Mouse (Mus musculus): ENCODE results near the gene Zfp809. TPM values are rescaled to one million over a fixed set of nuclear protein-coding genes. Genes with fewer than 3 reads are reported as not detected.
A peak's percentile ranks its signal among the peaks of the same experiment; 100 is the strongest.
"Not testable (repeated sequence)": the region's sequence is repeated elsewhere in the genome, so short reads cannot be mapped to it uniquely, and the experiment has no call there.

Zfp809 gene
- polyA plus RNA-seq (2017; shearing (Covaris generic)), result 10 to 100 TPM; 42.6 to 43.0 TPM

DNA sequence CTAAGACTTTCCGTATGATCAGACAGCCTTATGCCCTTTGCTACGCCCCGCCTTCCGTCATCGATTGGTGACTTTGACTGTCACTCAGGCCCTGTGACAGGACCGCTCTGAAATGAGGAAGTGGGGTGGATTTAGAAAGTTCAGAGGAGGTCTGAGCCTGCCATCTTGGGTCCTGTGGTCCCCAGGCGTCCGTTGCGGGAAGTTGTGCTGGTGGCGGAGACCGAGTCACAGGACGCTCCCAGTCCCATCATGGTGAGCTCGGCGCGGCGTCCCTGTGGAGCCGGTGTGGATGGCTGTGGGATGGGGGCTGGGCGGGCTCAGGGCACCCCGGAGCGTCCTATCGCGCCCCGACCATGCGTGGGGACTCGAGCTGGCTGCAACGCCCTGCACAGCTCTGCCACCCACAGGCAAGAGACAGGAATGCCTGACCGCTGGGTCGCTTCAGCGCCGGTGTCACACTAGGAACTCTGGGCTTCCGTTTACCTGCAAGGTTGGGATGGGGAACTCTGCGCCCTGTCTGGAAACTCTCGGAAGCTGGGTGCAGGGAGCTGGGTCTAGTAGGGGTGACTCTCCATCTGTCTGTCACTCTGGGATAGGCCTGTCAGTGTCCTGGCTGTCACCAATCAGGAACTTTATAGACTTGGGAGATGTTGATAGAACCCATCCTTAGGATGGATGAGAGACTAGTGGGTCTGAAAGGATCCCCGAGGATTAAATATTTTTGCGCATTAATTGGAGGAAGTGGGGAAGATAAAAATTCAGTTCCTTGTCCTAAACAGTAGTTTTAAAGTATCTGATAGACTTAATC, at the start of gene Zfp809:
Gene Zfp809 (plus strand): TSS at position 134 of the 808 bp plus-strand sequence.
- peak; percentile 95 for ATAC-seq

DNA sequence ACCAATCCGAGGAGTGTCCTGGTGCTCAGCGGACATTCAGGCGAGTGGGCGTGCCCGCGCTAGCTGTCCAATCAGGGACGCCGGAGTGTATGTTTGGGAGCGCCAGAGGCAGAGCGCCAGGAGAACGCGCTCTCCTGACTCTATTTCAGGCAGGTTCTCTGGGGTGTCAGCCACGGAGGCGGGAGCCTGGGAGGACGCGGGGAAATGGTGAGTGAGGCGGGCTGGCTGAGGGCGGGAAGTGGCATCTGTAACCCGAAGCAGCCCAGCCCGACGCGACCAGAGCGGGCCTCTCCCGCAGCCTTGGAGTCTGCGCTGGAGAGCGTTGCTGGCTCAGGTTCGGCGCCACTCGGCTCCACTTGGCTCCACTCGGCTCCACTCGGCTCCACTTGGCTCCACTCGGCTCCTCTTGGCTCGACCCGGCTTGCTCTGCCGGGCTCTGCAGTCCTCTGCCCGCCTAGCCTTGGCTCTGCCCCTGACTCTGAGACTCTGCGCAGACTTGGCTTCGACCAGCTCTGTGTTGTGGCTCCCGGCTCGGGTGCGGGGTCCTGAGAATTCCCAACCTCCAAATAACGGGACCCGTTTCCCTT, 37.4 kb upstream of the Zfp809 start, which contains the start of gene Zfp872:
Gene Zfp872 (plus strand): TSS at position 66 of the 587 bp plus-strand sequence.
- ATAC-seq, result no peak

DNA sequence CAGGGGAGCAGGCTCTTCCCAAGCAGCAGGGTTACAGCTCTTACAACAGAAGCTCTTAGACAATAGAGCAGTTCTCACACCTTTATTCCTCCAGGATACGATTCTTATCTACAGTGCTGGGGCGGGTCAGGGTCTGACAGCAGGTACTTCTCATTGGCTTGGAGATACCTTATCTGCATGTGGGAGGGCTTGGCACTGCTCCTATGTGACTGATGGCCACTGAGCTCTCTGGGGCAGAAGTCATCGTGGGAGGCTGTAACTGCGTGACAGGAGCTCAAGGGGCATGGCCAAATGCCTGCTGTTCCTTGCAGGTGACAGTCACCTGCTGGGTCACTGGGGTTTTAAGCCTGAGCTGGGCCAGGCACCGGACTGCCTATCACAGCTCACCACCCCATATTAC, 29.1 kb upstream of the Zfp809 start:
- no peak for ATAC-seq

DNA sequence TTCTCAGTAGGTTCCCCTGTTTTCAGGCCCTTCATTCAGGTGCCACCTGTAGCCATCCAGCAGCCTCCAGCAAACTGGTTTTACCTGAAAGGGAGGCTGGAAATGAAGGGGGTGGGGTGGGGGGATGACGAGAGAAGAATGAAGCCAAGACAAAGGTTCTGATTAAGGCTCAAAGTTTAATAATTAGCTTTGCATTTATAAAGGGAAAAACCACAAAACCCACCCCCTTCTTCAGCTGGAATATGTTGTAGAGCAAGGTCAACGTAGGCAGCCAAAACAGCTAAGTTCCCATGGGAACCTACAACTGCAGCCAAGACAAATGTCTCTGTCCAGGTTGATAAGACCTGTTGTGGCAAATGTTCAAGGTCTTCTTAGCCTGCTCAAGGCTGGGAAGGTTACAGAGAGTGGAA, 11.7 kb upstream of the Zfp809 start:
- no peak for ATAC-seq

DNA sequence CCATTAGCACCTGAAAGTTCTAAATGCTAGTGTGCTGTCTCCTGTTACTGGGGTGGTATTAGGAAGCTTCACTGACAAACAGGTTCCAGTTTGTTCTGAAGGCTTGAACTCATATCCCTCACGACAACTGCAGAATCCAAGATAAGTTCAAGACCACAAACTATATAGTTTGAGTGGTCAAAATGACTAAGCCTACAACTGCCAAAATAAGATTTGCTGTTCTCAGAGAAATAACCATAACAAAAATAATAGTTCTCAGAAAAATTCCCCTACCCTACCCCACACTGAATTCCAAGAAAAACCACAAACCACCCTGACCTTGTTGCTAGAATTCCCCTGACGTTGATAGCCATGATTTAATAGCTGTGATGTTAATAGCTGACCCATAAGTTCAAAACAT, 11.0 kb upstream of the Zfp809 start:
- no peak for ATAC-seq

DNA sequence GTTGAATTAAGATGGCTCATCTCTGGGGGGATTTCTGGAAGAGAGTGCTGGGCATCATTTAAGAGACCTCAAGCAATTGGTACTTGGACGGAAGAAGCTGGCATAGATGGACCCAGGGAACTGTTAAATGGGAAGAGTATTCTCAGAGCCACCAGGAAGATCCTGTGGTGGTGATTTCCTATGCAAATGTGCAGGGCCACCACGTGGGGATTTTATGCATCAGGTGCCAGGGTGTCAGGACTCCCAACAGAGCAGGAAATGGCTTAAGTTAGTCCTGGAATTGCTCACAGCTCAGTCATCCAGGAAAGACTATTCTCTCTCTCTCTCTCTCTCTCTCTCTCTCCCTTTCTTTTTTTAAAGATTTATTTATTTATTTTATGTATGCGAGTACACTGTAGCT, 8.8 kb upstream of the Zfp809 start:
- no peak for ATAC-seq

DNA sequence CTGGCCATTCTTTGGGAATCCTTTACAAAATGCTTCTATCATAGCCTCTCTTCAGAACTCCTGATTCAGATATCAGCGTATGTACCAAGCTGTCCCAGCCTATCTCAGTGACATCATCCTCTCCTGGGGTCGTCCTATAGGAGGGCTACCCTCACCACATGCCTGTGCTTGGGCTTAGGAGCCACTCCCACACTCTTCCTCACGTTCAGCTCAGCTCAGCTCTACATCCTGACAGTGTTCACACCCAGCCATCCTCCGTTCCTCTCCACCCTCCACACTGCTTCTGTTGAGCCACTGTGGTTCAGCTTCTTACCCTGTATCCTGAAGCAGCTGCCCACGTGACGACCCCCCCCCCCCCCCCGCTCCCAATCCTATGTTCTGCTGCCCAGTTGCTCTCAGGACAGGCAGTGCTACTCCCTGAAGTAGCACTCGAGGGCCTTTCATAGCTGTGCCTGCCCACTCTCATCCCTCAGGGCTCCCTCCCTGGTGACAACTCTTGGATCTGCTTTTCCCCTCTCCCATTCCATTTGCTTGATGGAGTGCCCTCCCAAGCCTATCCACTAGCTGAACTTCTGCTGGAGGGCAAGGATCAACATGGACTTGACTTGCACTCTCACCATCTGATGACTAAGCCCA, 7.5 kb upstream of the Zfp809 start:
- ATAC-seq, result no peak

DNA sequence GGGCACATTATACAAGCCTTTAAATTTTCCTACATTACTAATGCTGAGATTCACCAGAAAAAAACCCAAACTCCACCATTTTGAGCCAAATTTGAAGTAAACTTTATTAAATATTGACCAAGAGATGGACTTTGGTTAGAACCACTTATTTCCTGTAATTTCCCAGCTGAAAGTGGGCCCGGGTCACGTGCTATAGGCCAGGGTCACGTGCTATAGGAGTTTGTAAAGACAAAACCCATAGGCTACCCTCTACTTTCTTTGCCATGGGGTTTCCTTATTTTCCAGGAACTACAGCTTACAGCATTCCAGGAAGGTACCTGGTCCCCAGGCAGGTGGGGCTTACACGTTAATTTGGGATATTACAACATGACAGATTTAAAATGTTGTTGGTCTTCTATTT, 1.4 kb upstream of the Zfp809 start:
- ATAC-seq, result no peak

DNA sequence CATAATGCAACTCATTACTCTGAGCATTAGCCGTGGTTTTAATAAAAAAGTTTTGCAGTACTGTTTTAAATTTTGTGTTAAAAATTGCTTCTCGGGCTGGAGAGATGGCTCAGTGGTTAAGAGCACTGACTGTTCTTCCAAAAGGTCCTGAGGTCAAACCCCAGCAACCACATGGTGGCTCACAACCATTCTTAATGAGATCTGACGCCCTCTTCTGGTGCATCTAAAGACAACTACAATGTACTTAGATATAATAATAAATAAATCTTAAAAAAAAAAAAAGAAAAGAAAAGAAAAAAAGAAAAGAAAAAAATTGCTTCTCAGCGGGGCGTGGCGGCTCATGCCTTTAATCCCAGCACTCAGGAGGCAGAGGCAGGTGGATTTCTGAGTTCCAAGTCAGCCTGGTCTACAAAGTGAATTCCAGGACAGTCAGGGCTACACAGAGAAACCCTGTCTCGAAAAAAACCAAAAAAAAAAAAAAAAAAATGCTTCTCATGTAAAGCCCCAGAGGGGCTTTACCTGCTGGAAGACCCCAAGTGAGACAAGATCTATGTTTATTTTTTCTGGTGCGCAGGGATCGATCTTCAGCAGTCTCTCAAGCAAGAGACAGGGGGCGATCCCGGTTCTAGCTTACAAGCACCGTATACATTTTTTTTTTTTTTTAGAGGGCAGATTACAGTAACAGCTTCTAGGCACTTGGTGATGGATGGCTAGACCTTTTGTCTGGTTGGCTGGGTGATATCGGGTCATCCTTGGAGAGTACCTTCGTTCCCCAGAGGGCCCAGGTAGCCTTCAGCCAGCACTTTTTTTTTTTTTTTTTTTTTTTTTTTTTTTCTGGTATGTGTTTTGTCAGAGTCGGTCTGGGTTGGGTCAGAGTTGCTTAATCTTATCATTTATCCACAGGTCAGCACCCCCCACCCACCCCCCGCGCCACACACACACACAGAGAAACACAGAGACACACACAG, 694 bp upstream of the Zfp809 start:
- peak; percentile 46 for ATAC-seq

DNA sequence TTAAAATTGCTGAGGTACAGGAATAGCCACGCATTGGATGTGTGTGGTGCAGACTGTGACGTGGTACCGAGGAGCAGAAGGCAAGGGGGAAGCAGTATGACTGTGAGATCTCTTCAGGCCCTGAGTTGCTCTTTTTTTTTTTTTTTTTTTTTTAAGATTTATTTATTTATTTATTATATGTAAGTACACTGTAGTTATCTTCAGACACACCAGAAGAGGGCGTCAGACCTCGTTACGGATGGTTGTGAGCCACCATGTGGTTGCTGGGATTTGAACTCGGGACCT, 817 bp downstream of the Zfp809 start:
- ATAC-seq, result not testable (repeated sequence)

DNA sequence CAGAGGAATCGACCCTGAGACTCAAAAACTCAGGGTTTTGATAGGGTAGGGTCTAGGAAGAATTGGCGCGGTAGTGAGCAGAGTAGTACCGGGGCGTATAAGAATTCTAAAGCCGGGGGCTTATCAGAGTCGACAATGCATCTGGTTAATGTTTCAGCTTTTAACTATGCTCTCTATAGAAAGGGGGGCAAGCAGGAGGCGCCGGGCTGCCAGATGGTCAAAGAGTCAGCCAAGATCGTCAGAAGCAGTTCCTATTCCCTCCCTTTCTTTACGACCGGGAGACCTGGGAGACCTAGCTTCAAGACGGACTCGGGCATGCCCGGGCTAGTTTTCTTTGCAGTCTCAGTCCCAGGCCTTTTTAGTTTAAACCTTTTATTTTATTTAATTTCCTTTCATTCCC, 1.3 kb downstream of the Zfp809 start:
- no peak for ATAC-seq

DNA sequence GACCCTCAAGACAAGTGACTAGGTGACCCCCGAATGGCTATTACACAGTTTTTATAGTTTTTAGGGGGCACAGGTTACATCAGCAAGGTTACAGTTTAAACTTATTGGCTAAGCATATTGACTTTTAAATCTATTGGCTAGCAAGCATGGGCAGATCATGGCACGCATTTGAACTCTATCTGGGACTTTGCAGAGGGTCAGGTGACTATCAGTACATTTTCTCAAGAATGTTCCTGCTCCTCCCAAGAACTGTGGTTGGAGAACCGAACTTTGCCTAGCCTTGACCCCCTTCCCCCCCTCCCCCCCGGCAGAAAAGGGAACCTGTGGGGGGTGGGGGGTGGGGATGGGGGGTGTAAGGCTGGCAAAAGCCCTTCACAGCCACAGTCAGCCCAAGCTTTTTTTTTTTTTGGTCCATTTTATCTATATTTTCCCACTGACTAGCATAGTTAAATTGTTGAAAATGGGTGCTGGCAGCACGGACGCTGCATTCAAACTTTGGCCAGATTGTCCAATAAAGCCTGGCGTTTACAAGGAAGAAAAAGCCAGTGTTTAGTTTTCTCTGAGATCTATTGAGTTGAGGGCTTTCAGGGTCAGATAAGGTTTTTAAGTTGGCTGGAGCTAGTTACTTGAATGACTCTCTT, 4.0 kb downstream of the Zfp809 start:
- ATAC-seq, result no peak

DNA sequence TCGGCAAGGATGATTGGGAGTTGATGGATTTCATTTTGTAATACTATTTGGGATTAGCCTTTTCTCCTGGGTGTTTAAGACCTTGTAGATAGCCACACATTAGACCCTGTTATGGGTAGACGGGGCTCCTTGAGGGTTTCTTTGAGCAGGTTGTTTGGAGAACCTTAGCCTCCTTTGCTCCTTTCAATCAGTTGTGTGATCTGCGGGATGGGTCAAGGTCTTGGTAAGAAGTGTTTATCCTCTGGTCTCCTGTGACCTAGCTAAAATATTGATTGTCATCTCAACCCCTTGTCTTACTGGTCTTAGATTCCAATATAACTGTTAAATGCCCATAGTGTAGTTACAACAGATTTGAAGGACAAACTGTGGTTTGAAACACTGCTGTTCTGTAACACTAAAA, 4.5 kb downstream of the Zfp809 start:
- ATAC-seq, result no peak

DNA sequence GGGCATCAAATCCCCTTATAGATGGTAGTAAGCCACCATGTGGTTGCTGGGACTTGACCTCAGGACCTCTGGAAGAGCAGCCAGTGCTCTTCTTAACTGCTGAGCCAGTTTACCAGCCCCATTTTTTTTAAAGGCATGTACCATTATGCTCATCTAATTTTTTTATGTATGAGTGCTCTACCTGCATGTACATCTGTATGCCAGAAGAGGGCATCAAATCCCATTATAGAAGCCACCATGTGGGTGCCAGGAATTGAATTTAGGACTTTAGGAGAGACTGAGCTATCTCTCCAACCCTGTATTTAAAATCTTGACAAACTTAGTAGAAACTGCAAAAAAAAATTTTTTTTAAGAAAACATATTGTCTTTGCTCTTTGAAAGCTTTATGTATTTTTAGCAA, 5.0 kb downstream of the Zfp809 start:
- ATAC-seq, result peak; percentile 25

DNA sequence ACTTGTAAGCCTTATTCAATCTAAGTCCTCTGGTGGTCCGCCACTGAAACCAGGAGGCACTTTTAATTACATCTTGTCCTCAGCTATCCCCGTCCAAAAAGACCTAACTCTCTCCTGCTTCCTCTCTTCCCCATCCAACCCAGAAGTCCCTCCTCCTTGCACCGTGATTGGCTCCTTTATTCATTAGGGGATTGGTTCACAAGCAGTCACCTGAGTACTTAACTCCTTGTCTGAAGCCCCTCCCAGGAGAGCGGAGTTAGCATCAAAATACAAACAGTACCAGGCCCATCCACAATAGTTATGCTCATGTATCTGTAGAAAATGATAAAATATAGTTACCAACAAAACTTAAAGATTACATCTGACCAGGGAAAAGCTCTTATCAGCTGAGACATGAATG, 14.5 kb downstream of the Zfp809 start:
- ATAC-seq, result no peak

DNA sequence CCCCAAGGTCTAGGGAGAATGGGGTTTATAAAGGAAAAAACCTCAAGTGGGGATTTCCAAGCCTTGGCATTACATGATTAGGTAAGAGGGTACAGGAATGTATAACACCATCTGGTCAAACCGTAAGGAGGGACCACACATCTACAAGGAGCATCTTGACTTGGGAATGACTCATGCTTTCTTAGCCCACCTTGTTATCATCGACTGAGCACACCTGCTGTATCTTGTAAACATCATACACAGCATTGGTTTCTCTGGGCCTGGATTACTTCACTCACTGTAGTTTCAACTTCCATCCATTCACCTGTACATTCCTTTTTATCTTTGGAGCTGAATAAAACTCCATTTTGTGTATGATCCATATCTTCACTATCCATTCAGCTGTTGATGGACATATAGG, 18.7 kb downstream of the Zfp809 start:
- ATAC-seq, result no peak

DNA sequence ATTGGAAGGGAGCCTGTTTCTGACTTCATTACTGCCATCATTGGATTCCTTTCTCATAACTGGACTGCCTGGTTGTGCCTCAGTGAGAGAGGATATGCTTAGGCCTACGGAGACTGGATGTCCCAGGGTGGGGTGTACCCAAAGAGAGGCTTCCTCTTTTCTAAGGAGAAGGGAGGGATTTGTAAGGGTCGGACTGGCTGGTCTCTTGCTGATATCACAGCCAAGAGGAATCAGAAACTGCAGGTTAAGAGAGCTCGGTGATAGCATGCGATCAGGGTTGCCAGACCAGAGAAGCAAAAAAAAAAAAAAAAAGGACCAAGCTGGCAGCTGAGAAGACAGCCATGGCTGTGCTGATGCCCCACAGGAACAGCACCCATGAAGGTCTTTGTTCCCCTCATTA, 31.1 kb downstream of the Zfp809 start:
- no peak for ATAC-seq

DNA sequence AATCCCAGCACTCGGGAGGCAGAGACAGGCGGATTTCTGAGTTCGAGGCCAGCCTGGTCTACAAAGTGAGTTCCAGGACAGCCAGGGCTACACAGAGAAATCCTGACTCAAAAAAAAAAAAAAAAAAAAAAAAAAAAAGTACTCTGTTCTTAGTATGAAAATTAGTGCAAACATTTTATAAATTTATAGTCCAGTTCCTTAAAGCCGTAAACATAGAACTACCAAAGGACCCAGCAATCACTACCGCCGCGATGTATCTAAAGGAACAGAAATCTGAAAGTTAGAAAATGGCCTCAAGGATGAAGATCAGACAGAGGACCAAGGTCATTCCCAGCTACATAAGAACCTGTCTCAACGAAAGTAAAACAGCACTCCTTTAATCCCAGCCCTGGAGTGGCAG, 33.3 kb downstream of the Zfp809 start:
- no peak for ATAC-seq

DNA sequence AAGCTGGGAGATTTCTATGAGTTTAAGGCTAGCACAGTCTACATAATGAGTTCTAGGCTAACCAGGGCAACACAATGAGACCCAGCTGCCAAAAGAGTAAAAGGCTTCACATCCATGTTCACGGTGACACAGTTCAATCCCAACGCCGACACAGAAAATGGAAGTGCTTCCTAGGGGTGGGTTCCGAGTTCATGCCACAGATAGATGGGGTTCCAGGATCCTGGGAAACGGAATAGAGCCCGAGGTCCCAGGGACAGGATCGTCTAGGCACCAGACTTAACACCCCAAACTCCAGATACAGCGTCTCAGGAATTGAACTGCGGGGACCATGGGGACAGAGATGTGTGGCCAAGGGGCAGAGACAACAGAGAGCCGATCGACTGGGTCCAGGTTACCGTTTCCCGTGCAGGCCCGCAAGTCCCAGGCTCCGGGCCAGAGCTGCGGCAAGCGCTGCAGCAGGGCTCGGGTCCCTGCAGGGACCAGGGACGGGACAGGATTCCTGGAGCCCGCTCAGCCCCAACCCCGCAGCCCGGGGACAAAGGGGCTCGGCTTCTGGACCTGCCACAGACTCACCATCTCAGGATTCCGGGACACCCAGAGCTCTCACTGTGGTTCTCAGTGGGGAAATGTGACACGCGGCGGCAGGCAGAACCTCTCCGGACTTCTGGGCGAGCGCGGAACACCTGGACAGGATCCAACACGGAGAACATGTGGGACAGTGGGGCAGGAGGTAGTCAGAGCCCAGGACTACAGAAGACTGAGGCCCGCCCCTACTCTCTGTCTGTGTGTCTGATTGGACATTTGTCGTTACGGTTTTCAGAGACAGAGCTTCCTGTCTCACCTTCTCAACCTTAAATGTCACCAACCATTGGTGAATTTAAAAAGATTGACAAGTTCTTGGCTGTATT, 33.9 kb downstream of the Zfp809 start, which contains the start of gene Zfp599:
Gene Zfp599 (minus strand): TSS at position 712 of the 908 bp plus-strand sequence.
- peak; percentile 99 for ATAC-seq

DNA sequence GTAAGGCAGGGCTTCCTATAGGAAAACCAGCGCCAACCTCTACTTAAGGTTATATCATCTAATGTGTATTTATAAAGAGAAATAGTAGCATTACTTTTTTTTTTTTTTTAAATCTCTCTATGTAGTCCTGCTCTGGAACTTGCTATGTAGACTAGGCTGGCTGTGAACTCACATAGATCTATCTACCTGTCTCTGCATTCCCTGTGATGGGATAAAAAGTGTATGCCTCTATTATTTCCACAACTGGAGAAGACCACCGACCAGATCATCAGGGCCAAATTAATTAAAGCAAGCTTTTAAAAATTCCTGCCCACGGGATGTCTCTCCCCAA, 34.5 kb downstream of the Zfp809 start:
- no peak for ATAC-seq

DNA sequence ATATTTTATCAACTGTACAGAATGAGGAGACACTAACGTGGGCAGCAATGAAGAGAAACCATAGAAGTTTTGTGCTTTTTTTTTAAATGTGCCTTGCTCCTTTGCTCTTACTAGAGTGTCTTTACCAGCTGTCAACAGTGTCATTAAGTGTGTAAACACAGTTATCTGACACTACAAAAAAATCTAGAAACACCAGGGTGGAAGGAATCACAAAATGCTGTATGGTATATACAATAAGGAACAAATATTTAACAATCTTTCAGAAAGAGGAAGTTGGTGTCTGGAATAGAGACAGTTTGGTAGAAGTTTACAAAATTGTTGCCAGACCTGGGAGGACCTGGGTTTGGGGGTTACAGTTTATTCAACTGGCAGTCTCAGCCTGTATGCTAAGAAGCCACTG, 36.1 kb downstream of the Zfp809 start:
- ATAC-seq, result no peak

Measured in activated CD4-positive, CD25-positive, alpha-beta regulatory T cell, adult 4 months (primary cell).